In genomic region chr6:51857821-51858220, GRCm38 (mm10) we compare ENCODE assay signal across 8 mouse cellular contexts.
DNase-seq lines count a peak whose midpoint lies in the region; ATAC-seq and TF ChIP-seq lines count a peak whose summit lies in the region.

No protein-coding gene starts in this region.

- H3K36me3 ChIP-seq in embryonic facial prominence, embryonic 12.5 days, result no peaks in the 10 kb centered on the region
- H3K36me3 ChIP-seq in heart, adult 2 months (ENCODE audit: control insufficient read depth, insufficient read depth, low read length), result no peaks in the 10 kb centered on the region
- no peaks in the 10 kb centered on the region for H3K36me3 ChIP-seq in kidney, adult 2 months (ENCODE audit: control insufficient read depth, insufficient read depth, low read length)
- H3K36me3 ChIP-seq in limb, embryonic 11.5 days (ENCODE audit: control insufficient read depth, insufficient read depth, low read length), result no peaks in the 10 kb centered on the region
- no peaks in the 10 kb centered on the region for H3K36me3 ChIP-seq in midbrain, embryonic 14.5 days (ENCODE audit: control insufficient read depth, insufficient read depth, low read length)

- H3K27ac ChIP-seq in embryonic facial prominence, embryonic 12.5 days, result no peak overlapping the region
- H3K27ac ChIP-seq in heart, adult 2 months, result no peak overlapping the region
- no peak overlapping the region for H3K27ac ChIP-seq in kidney, adult 2 months (ENCODE audit: insufficient read depth, low read depth, low read length)
- no peak overlapping the region for H3K27ac ChIP-seq in limb, embryonic 11.5 days (replicated peaks; ENCODE audit: low read depth, low read length)
- H3K27ac ChIP-seq in midbrain, embryonic 14.5 days (replicated peaks; ENCODE audit: low read depth, low read length), result peak overlapping the region; percentile 72

- H3K9ac ChIP-seq in embryonic facial prominence, embryonic 12.5 days, result no peak overlapping the region
- H3K9ac ChIP-seq in heart, adult 2 months (ENCODE audit: low read depth, low read length), result no peak overlapping the region
- H3K9ac ChIP-seq in limb, embryonic 11.5 days (ENCODE audit: low read length), result no peak overlapping the region
- no peak overlapping the region for H3K9ac ChIP-seq in midbrain, embryonic 14.5 days (replicated peaks; ENCODE audit: low read length)

- no peak overlapping the region for H3K4me3 ChIP-seq in embryonic facial prominence, embryonic 12.5 days
- H3K4me3 ChIP-seq in heart, adult 2 months, result no peak overlapping the region
- no peak overlapping the region for H3K4me3 ChIP-seq in kidney, adult 2 months (ENCODE audit: insufficient read depth, low read depth, low read length)
- no peak overlapping the region for H3K4me3 ChIP-seq in limb, embryonic 11.5 days (ENCODE audit: low read depth, low read length)
- H3K4me3 ChIP-seq in midbrain, embryonic 14.5 days (replicated peaks; ENCODE audit: low read depth, low read length), result no peak overlapping the region

- TF ChIP-seq EP300 in heart, adult 2 months (IDR thresholded peaks at IDR 0.05; ENCODE audit: insufficient read depth, low read depth, low read length), result peak; percentile 97

- TF ChIP-seq POLR2A in heart, adult 2 months (IDR thresholded peaks at IDR 0.05; ENCODE audit: insufficient read depth, low read depth, low read length), result no peak
- TF ChIP-seq POLR2A in kidney, adult 2 months (IDR thresholded peaks at IDR 0.05; ENCODE audit: low read depth, low read length), result no peak

- H3K4me1 ChIP-seq in embryonic facial prominence, embryonic 12.5 days, result no peaks in the 10 kb centered on the region
- H3K4me1 ChIP-seq in heart, adult 2 months (ENCODE audit: control insufficient read depth, insufficient read depth, low read length), result no peaks in the 10 kb centered on the region
- no peaks in the 10 kb centered on the region for H3K4me1 ChIP-seq in kidney, adult 2 months (ENCODE audit: control insufficient read depth, insufficient read depth, low read length)
- H3K4me1 ChIP-seq in limb, embryonic 11.5 days (ENCODE audit: control insufficient read depth, insufficient read depth, low read length), result peaks cover 2% of the 10 kb centered on the region; the same call in 1 of the 2 replicates
- H3K4me1 ChIP-seq in midbrain, embryonic 14.5 days (ENCODE audit: control insufficient read depth, insufficient read depth, low read length), result no peaks in the 10 kb centered on the region; the same call in none of the 2 replicates

- TF ChIP-seq CTCF in heart, adult 2 months (IDR thresholded peaks at IDR 0.05), result peak; percentile 99
- TF ChIP-seq CTCF in kidney, adult 2 months (conservative IDR thresholded peaks at IDR 0.05; ENCODE audit: insufficient read depth, insufficient read length, low read depth, low read length), result peak; percentile 99

- under 1% methylated on average over 11 of the region's 11 CpGs for WGBS in embryonic facial prominence, embryonic 12.5 days
- under 1% methylated on average over 11 of the region's 11 CpGs for WGBS in heart, adult 2 months
- WGBS in kidney, adult 2 months, result 2% methylated on average over 11 of the region's 11 CpGs
- 1% methylated on average over 11 of the region's 11 CpGs for WGBS in limb, embryonic 11.5 days
- WGBS in midbrain, embryonic 14.5 days, result under 1% methylated on average over 11 of the region's 11 CpGs

- ATAC-seq in embryonic facial prominence, embryonic 12.5 days (ENCODE audit: insufficient number of reproducible peaks, insufficient read depth, low FRiP score, low TSS enrichment), result peak; percentile 82
- ATAC-seq in limb, embryonic 11.5 days (ENCODE audit: insufficient number of reproducible peaks, low FRiP score, low TSS enrichment, low read depth), result peak; percentile 51
- ATAC-seq in midbrain, embryonic 14.5 days (ENCODE audit: low FRiP score, low TSS enrichment), result peak; percentile 94

- DNase-seq in 3134 (ENCODE audit: extremely low read depth, insufficient read length, low spot score), result peak; percentile 55
- peak; percentile 96 for DNase-seq in adrenal gland, postnatal 25 days
- peak; percentile 89 to 91 for DNase-seq in heart, adult 2 months
- peak; percentile 95 for DNase-seq in kidney, adult 2 months
- DNase-seq in limb, embryonic 11.5 days (ENCODE audit: low spot score), result peak; percentile 98
- DNase-seq in midbrain, embryonic 14.5 days, result peak; percentile 99
- peak; percentile 40 for DNase-seq in spleen, adult 12 weeks (ENCODE audit: low spot score)

- H3K9me3 ChIP-seq in embryonic facial prominence, embryonic 12.5 days, result no peaks in the 10 kb centered on the region
- H3K9me3 ChIP-seq in limb, embryonic 11.5 days (ENCODE audit: control insufficient read depth, low read length), result no peaks in the 10 kb centered on the region
- no peaks in the 10 kb centered on the region for H3K9me3 ChIP-seq in midbrain, embryonic 14.5 days (ENCODE audit: control insufficient read depth, low read length)

- H3K4me2 ChIP-seq in embryonic facial prominence, embryonic 12.5 days (replicated peaks), result no peak overlapping the region
- no peak overlapping the region for H3K4me2 ChIP-seq in limb, embryonic 11.5 days (ENCODE audit: low read depth, severe bottlenecking)
- no peak overlapping the region for H3K4me2 ChIP-seq in midbrain, embryonic 14.5 days (ENCODE audit: low read length)

- no peaks in the 10 kb centered on the region for H3K79me2 ChIP-seq in heart, adult 2 months (replicated peaks; ENCODE audit: control insufficient read depth, insufficient read depth, low read length)

- intact Hi-C loops in heart, adult 2 months (cut with DNase I), result loop anchor here (1.0 to 5.0 kb wide), 8 partner anchors 46 to 649 kb away; partner anchors contain the start of gene Hnrnpa2b1

- H3K27me3 ChIP-seq in embryonic facial prominence, embryonic 12.5 days, result peaks cover 3% of the 10 kb centered on the region; the same call in 1 of the 2 replicates
- no peaks in the 10 kb centered on the region for H3K27me3 ChIP-seq in heart, adult 2 months (ENCODE audit: control insufficient read depth, insufficient read depth, low read length)
- H3K27me3 ChIP-seq in kidney, adult 2 months (replicated peaks; ENCODE audit: control insufficient read depth, insufficient read depth, low read length), result no peaks in the 10 kb centered on the region
- H3K27me3 ChIP-seq in limb, embryonic 11.5 days (ENCODE audit: control insufficient read depth, insufficient read depth, low read length), result no peaks in the 10 kb centered on the region
- peaks cover 4% of the 10 kb centered on the region; the same call in 1 of the 2 replicates for H3K27me3 ChIP-seq in midbrain, embryonic 14.5 days (ENCODE audit: control insufficient read depth, insufficient read depth, low read length)

Comparison
In these comparisons a context has a peak if more than half of its experiments do, and no peak if none do; other contexts are left out.
1. DNase-seq: peak in every context shown above with its lines; median percentile 99 in midbrain, embryonic 14.5 days; 98 in limb, embryonic 11.5 days; 96 in adrenal gland, postnatal 25 days; 95 in kidney, adult 2 months; 90 in heart, adult 2 months; 55 in 3134; 40 in spleen, adult 12 weeks.